Mouse (Mus musculus): ENCODE results near the gene Klhdc1. TPM values are rescaled to one million over a fixed set of nuclear protein-coding genes. Genes with fewer than 3 reads are reported as not detected.

Klhdc1 gene
- 1.8 and 4.0 TPM in 2 replicates for polyA plus RNA-seq (2016; fragmentation: Nextera tagmentation; extraction: Ambion mirVana)

DNA sequence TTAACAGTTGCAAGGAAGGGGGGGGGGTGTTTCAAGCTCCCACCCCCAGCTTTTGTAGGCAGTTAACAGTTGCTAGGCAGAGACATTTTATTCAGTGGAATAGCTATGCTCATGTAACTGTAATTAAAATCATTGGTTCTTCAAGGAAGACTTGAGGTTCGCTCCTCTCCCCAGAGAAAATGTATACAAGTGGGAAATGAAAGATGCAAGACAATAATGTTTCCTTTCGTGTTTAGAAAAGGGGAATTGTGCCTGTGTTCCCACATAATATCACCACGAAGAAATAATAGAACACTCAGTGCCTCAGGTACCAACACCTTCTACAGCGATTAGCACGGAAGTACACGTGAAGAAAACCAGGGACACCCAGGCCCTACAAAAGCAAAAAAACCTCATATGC is at the start of gene Klhdc1:
Klhdc1 (plus strand) TSS at position 301 of the 400 bp plus-strand sequence.
- no peaks in the 10 kb centered on the region for H3K9me3 ChIP-seq
- peak within 1 kb of the TSS; percentile 95 for H3K27ac ChIP-seq (replicated peaks)
- H3K27me3 ChIP-seq (replicated peaks; ENCODE audit: low read depth, poor library complexity, severe bottlenecking): no peaks in the 10 kb centered on the region
- DNase-seq (ENCODE audit: low spot score): no peak
- H3K36me3 ChIP-seq (replicated peaks): no peaks in the 10 kb centered on the region
- WGBS: 68% methylated on average over 6 of the region's 6 CpGs
- peak within 1 kb of the TSS; percentile 85 for H3K4me3 ChIP-seq
- H3K4me1 ChIP-seq: peaks cover 8% of the 10 kb centered on the region

DNA sequence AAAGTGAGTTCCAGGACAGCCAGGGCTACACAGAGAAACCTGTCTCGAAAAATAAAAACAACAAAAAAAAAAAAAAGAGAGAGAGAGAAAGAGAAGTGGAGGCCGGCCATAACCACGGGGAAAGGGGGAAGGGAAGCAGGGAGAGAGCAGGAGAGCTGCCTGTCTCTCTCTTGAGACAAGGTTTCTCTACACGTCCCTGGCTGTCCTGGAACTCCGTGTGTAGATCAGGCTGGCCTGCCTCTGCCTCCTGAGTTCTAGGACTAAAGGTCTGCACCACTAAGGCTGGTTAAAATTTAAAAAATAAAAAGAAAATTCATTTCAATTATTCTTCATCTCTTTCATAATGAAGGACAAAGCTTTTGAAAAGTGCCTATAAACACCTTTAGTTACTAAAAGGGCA is 49.6 kb upstream of the Klhdc1 start:
- 89% methylated on average over 5 of the region's 5 CpGs for WGBS
- DNase-seq (ENCODE audit: low spot score): no peak
- no peak overlapping the region for H3K27ac ChIP-seq (replicated peaks)
- peaks cover 4% of the 10 kb centered on the region; the same call in 1 of the 2 replicates for H3K9me3 ChIP-seq
- H3K27me3 ChIP-seq (replicated peaks; ENCODE audit: low read depth, poor library complexity, severe bottlenecking): no peaks in the 10 kb centered on the region
- peaks cover 65% of the 10 kb centered on the region for H3K36me3 ChIP-seq (replicated peaks)
- no peak overlapping the region for H3K4me3 ChIP-seq
- H3K4me1 ChIP-seq: peaks cover 17% of the 10 kb centered on the region

DNA sequence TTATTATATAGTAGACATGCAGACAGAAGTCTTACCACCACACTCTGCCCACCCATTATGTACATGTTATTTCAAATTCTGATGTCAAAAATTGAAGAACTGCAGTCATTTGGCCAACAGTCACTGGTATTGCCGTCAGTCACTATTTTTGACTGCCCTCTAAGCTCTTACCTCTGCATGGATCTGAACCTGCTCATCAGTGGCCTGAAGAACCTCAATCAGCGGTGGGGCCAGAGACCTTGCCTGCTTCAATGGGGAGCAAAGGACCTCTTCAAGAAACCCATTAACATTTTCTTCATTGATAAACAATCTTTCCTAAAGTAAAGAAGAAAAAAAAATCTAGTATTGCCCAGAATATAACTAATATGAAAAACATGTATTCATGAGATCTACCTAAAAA is 48.3 kb upstream of the Klhdc1 start:
- H3K27ac ChIP-seq (replicated peaks): no peak overlapping the region
- DNase-seq (ENCODE audit: low spot score): no peak
- no peak overlapping the region for H3K4me3 ChIP-seq
- peaks cover 15% of the 10 kb centered on the region for H3K4me1 ChIP-seq
- peaks cover 4% of the 10 kb centered on the region; the same call in 1 of the 2 replicates for H3K9me3 ChIP-seq
- WGBS: 96% methylated on average over 2 of the region's 2 CpGs
- H3K36me3 ChIP-seq (replicated peaks): peaks cover 59% of the 10 kb centered on the region
- H3K27me3 ChIP-seq (replicated peaks; ENCODE audit: low read depth, poor library complexity, severe bottlenecking): no peaks in the 10 kb centered on the region

DNA sequence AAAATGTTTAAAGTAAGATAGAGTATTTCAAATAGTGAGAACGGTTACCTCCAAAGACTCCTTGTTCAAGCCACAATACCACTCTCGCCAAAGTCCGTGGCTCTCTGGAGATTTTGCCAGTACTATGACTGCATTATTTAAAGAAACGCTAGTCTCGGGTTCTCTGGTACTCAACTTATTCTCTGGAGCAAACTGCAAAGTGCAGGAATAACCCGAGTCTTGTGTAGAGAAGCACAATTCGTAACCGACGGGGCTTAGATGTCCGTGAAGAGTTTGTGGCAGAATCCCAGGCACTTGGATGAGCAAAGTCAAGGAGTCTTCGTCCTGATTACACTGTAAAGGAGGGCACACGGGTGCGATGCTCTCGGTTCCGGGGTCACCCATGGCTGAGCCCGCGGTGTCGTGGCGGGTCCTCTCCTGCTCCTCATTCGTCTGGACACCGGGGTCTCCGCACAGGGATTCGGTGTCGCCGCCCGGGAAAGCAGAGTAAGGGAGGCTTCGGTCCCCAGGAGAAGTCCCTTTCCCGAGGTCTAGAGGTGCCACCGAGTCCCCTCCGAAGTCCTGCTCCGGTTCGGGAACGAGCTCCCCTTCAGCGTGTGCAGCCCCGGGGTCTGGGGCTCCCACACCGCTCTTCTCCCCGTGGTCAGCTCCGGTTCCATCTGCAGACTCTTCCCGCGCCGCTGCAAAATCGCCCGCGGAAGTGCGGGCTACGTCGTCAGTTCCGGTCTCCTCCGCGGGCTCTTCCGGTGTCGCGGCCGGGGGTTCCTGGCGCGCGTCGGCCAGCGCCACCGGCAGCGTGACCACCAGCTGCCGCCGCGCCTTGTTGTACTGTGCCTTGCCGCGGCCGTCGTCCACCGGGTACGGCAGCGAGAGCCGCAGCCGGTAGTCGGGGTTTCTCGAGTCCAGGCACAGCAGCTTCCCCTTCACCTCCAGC is 44.3 kb upstream of the Klhdc1 start, which contains the start of gene Gm49383:
Gm49383 (minus strand) TSS at position 661 of the 934 bp plus-strand sequence.
- H3K27ac ChIP-seq (replicated peaks): peak within 1 kb of the TSS; percentile 91
- H3K4me3 ChIP-seq: peak within 1 kb of the TSS; percentile 94
- no peaks in the 10 kb centered on the region for H3K9me3 ChIP-seq
- WGBS: under 1% methylated on average over 75 of the region's 75 CpGs
- H3K27me3 ChIP-seq (replicated peaks; ENCODE audit: low read depth, poor library complexity, severe bottlenecking): no peaks in the 10 kb centered on the region
- H3K4me1 ChIP-seq: peaks cover 31% of the 10 kb centered on the region
- DNase-seq (ENCODE audit: low spot score): peak; percentile 85
- peaks cover 50% of the 10 kb centered on the region for H3K36me3 ChIP-seq (replicated peaks)

DNA sequence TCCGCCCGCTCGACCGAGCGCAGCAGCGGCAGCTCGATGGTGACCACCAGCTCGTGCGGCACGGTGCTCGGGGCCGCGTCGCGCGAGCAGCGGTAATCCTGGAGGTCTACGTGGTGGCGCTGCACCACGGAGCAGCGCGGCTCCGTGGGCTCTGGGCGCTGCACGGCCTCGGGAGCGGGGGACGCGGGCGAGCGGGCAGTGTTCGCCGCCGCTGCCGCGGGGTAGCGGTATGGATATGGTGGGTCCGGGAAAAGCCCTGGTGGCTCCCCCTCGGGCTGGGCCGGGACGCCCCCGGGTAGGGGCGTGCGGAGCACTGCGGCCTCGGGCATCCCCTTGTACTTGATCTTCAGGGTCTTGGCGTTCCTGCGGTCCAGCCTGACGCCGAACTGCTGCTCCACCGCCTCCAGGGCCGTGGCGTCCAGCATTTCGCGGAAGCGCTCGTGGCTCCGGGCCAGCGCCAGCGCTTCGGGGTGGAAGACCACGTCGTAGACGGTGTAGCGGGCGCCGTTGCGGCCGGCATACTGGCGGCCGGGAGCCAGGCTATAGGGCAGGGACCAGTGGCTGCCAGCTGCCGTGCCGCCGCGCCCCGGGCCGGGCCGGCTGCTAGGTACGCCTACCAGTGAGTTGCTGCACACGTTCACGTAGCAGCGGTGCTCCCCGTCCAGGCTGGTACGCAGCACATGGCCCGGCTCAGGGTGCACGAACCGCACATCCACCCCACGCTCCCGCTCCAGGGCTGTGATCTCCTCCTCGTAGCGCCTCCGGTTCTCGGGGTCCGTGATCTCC is 43.4 kb upstream of the Klhdc1 start:
- Histone ChIP-seq H3K4me3 (peak overlapping the region; percentile 94), H3K27ac (replicated peaks) (peak overlapping the region; percentile 91), H3K36me3 (replicated peaks) (peaks cover 50% of the 10 kb centered on the region), H3K27me3 (replicated peaks; ENCODE audit: low read depth, poor library complexity, severe bottlenecking) (no peaks in the 10 kb centered on the region), H3K4me1 (peaks cover 31% of the 10 kb centered on the region), H3K9me3 (no peaks in the 10 kb centered on the region)
- DNase-seq (ENCODE audit: low spot score): peak; percentile 67
- WGBS: under 1% methylated on average over 94 of the region's 94 CpGs

DNA sequence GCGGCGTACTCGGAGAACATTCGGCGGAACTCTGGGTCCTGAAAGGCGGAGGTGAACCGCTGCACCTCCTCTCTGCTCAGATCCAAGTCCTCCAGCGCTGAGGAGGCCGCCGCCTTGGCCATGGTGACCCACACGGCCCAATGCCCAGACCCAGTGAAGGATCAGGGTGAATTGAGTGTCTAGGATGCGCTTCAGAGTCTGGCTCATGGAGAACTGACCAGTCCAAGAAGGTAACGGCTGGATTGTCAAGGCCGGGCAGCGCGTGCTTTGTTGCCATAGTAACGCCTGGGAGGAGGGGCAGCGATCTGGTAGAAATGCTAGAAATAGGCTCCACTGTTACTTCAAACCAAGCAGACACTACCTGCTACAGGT is 42.8 kb upstream of the Klhdc1 start, which contains the start of gene Dnaaf2:
Dnaaf2 (minus strand) TSS at position 266 of the 372 bp plus-strand sequence.
- Histone ChIP-seq H3K4me1 (peaks cover 31% of the 10 kb centered on the region), H3K36me3 (replicated peaks) (peaks cover 50% of the 10 kb centered on the region), H3K27me3 (replicated peaks; ENCODE audit: low read depth, poor library complexity, severe bottlenecking) (no peaks in the 10 kb centered on the region), H3K4me3 (peak within 1 kb of the TSS; percentile 94), H3K27ac (replicated peaks) (peak within 1 kb of the TSS; percentile 91), H3K9me3 (no peaks in the 10 kb centered on the region)
- under 1% methylated on average over 18 of the region's 18 CpGs for WGBS
- peak; percentile 84 for DNase-seq (ENCODE audit: low spot score)

DNA sequence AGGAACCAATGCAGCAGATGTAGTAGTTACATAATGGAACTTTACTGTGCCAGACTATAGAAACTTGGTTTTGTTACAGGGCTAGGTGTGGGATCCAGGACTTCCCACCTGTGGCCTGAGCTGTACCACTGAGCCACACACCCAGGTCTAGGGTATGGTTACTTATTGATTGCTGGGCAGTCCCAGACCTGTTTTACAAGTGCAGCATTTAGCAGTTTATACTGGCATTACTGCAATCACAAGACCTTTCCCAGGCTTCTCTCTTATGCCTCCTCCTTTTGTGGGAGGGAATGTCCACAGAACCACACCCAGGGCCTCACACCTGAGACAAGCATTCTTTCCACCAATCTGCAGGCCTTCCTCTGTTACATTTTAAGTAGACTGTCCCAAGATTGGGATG is 42.0 kb upstream of the Klhdc1 start:
- no peak for DNase-seq (ENCODE audit: low spot score)

DNA sequence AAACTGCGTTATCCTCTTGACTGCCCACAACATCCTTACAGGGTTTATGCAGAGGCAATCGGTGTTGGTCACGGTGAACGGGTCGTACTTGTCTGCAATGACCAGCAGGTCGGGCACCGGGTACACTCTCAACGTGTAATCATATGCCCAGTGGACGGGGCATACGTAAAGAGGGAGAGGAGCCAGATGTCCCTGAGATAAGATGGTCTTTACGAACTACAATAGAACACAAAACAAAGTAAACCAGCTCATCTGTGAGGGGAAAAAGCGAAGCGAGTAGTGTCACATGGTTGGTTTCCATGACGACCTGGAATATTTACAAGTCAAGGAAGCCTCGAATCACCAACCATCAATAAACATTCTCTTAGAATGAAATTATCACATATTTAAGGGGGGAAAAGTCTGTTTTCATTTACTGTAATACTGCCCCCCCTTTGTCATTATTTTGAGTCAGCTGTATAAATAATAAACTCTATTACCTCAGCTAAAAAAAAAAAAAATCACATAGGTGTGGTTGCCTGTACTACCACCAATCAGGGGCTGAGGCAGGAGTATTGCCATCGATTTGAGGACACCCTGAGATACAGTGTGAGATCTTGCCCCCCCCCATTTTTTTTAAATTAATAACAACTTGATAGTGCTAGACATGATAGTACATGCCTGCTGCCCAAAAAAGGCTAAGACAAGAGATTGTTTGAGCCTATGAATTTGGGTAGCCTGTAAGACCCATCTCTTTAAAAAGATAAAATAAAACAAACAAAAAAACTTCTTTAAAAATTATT is 36.7 kb upstream of the Klhdc1 start, which contains the start of gene Gm49384:
Gm49384 (minus strand) TSS at position 216 of the 782 bp plus-strand sequence.
- Histone ChIP-seq H3K27ac (replicated peaks) (no peak within 1 kb of the TSS), H3K27me3 (replicated peaks; ENCODE audit: low read depth, poor library complexity, severe bottlenecking) (no peaks in the 10 kb centered on the region), H3K9me3 (no peaks in the 10 kb centered on the region), H3K4me3 (no peak within 1 kb of the TSS), H3K4me1 (peaks cover under 1% of the 10 kb centered on the region; the same call in 1 of the 2 replicates), H3K36me3 (replicated peaks) (peaks cover 84% of the 10 kb centered on the region)
- 91% methylated on average over 16 of the region's 16 CpGs for WGBS
- DNase-seq (ENCODE audit: low spot score): no peak

More for the DNA sequence above, 42.0 kb upstream of the Klhdc1 start:
- H3K9me3 ChIP-seq: no peaks in the 10 kb centered on the region
- no peak overlapping the region for H3K27ac ChIP-seq (replicated peaks)
- peak overlapping the region; percentile 28; the same call in 1 of the 2 replicates for H3K4me3 ChIP-seq
- H3K36me3 ChIP-seq (replicated peaks): peaks cover 52% of the 10 kb centered on the region
- H3K27me3 ChIP-seq (replicated peaks; ENCODE audit: low read depth, poor library complexity, severe bottlenecking): no peaks in the 10 kb centered on the region
- H3K4me1 ChIP-seq: peaks cover 31% of the 10 kb centered on the region

DNA sequence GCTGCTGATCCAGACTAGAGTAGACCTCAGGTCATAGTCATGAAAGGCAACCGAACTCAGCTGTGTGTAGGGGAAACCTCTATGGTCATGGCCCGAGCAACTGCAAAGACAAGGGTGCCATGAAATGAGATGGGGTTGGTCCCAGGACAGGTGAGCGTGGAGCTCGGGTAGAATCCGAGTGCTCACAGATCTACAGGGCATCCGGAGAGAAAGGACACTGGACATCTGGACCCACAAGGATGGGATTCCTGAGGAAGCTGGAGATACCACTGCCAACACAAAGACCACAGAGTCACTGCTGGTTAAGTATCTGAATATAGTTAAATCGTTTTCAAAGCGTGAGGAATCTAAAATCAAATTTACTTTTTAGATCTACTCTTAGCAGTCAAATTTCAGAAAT is 33.6 kb upstream of the Klhdc1 start:
- Histone ChIP-seq H3K27me3 (replicated peaks; ENCODE audit: low read depth, poor library complexity, severe bottlenecking) (no peaks in the 10 kb centered on the region), H3K9me3 (no peaks in the 10 kb centered on the region), H3K4me3 (no peak overlapping the region), H3K36me3 (replicated peaks) (peaks cover 86% of the 10 kb centered on the region), H3K4me1 (no peaks in the 10 kb centered on the region), H3K27ac (replicated peaks) (no peak overlapping the region)
- no peak for DNase-seq (ENCODE audit: low spot score)
- 96% methylated on average over 8 of the region's 8 CpGs for WGBS

DNA sequence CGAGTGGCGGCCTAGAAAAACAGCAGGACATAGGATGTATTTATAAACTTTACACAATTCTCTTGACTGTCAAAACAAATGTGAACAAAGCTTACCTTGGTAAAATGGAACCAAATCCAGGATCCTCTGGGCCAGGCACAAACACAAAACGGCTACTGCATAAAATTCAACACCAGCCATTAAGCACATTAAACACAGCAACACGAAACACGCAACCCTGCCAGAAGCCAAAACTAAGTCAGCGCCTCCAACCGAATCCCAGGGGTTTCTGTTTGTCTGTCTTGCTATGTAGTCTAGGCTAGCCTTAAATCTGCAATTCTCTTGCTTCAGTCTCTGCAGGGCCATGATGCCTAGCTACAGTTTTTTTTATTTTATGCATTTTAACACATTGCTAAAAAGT is 33.0 kb upstream of the Klhdc1 start:
- 94% methylated on average over 7 of the region's 7 CpGs for WGBS
- no peak for DNase-seq (ENCODE audit: low spot score)
- Histone ChIP-seq H3K4me3 (no peak overlapping the region), H3K27ac (replicated peaks) (no peak overlapping the region), H3K9me3 (no peaks in the 10 kb centered on the region), H3K36me3 (replicated peaks) (peaks cover 86% of the 10 kb centered on the region), H3K4me1 (no peaks in the 10 kb centered on the region), H3K27me3 (replicated peaks; ENCODE audit: low read depth, poor library complexity, severe bottlenecking) (no peaks in the 10 kb centered on the region)

DNA sequence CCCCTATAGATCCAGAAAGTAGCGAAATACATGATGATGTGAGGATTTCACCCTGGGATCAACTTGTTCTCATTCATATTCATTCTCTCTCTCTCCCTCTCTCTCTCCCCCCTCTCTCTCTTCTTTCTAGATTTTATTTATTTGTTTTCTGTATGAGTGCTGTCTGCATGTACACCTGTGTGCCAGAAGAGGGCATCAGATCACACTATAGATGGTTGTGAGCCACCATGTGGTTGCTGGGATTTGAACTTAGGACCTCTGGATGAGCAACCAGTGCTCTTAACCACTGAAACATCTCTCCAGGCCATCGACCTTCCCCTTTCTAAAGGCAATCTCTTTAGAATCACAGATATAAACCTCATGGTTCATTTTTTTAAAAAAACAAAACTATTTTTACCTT is 32.5 kb upstream of the Klhdc1 start:
- no peaks in the 10 kb centered on the region for H3K9me3 ChIP-seq
- no peak for DNase-seq (ENCODE audit: low spot score)
- peaks cover 86% of the 10 kb centered on the region for H3K36me3 ChIP-seq (replicated peaks)
- WGBS: 82% methylated on average over 2 of the region's 2 CpGs
- no peaks in the 10 kb centered on the region for H3K27me3 ChIP-seq (replicated peaks; ENCODE audit: low read depth, poor library complexity, severe bottlenecking)
- H3K27ac ChIP-seq (replicated peaks): no peak overlapping the region
- no peaks in the 10 kb centered on the region for H3K4me1 ChIP-seq
- H3K4me3 ChIP-seq: no peak overlapping the region

All from embryonic facial prominence, embryonic 10.5 days (tissue).